Mouse (Mus musculus): ENCODE results near the gene Rreb1. TPM values are rescaled to one million over a fixed set of nuclear protein-coding genes. Genes with fewer than 3 reads are reported as not detected.
"Not testable (repeated sequence)": the region's sequence is repeated elsewhere in the genome, so short reads cannot be mapped to it uniquely, and the experiment has no call there.

Gene Rreb1
- polyA plus RNA-seq, 1 experiment = 23.3 TPM

- Histone ChIP-seq H3K4me3 (replicated peaks) (peak overlapping the region; percentile 14), H3K9me3 (no peaks in the 10 kb centered on the region), H3K4me1 (peaks cover 82% of the 10 kb centered on the region), H3K27me3 (replicated peaks) (no peaks in the 10 kb centered on the region), H3K36me3 (replicated peaks; ENCODE audit: low read length) (peaks cover 49% of the 10 kb centered on the region)
- TF ChIP-seq FLI1 (IDR thresholded peaks at IDR 0.05; ENCODE audit: low read length) = no peak
- no peak for TF ChIP-seq GATA1 (IDR thresholded peaks at IDR 0.05; ENCODE audit: borderline replicate concordance, low read length)
Measured at GRCm38 (mm10) chr13:37833500-37833899, 55.3 kb downstream of the Rreb1 start.

GRCm38 (mm10) chr13:37835296-37835695 is 57.1 kb downstream of the Rreb1 start:
- H3K27me3 ChIP-seq (replicated peaks) = no peaks in the 10 kb centered on the region
- TF ChIP-seq GATA1 (IDR thresholded peaks at IDR 0.05; ENCODE audit: borderline replicate concordance, low read length) (no peak), FLI1 (IDR thresholded peaks at IDR 0.05; ENCODE audit: low read length) (no peak)
- H3K9me3 ChIP-seq = no peaks in the 10 kb centered on the region
- H3K36me3 ChIP-seq (replicated peaks; ENCODE audit: low read length) = peaks cover 63% of the 10 kb centered on the region
- no peak overlapping the region for H3K4me3 ChIP-seq (replicated peaks)
- H3K4me1 ChIP-seq = peaks cover 82% of the 10 kb centered on the region

GRCm38 (mm10) chr13:37835811-37836210 is 57.6 kb downstream of the Rreb1 start:
- Histone ChIP-seq H3K4me1 (peaks cover 82% of the 10 kb centered on the region), H3K36me3 (replicated peaks; ENCODE audit: low read length) (peaks cover 65% of the 10 kb centered on the region)
- H3K27me3 ChIP-seq (replicated peaks); H3K9me3 ChIP-seq; H3K4me3 ChIP-seq (replicated peaks): not testable (repeated sequence)

GRCm38 (mm10) chr13:37837372-37837771 is 59.2 kb downstream of the Rreb1 start:
- Histone ChIP-seq H3K36me3 (replicated peaks; ENCODE audit: low read length) (peaks cover 74% of the 10 kb centered on the region), H3K27me3 (replicated peaks) (no peaks in the 10 kb centered on the region), H3K4me1 (peaks cover 82% of the 10 kb centered on the region), H3K9me3 (no peaks in the 10 kb centered on the region), H3K4me3 (replicated peaks) (no peak overlapping the region)
- no peak for TF ChIP-seq FLI1 (IDR thresholded peaks at IDR 0.05; ENCODE audit: low read length)
- no peak for TF ChIP-seq GATA1 (IDR thresholded peaks at IDR 0.05; ENCODE audit: borderline replicate concordance, low read length)

GRCm38 (mm10) chr13:37838260-37839183 is 60.3 kb downstream of the Rreb1 start:
- no peak overlapping the region for H3K4me3 ChIP-seq (replicated peaks)
- H3K9me3 ChIP-seq = no peaks in the 10 kb centered on the region
- H3K36me3 ChIP-seq (replicated peaks; ENCODE audit: low read length) = peaks cover 73% of the 10 kb centered on the region
- TF ChIP-seq GATA1 (IDR thresholded peaks at IDR 0.05; ENCODE audit: borderline replicate concordance, low read length) (no peak), FLI1 (IDR thresholded peaks at IDR 0.05; ENCODE audit: low read length) (no peak)
- peaks cover 82% of the 10 kb centered on the region for H3K4me1 ChIP-seq
- no peaks in the 10 kb centered on the region for H3K27me3 ChIP-seq (replicated peaks)

- H3K9me3 ChIP-seq = no peaks in the 10 kb centered on the region
- peaks cover 97% of the 10 kb centered on the region for H3K4me1 ChIP-seq
- peaks cover 71% of the 10 kb centered on the region for H3K36me3 ChIP-seq (replicated peaks; ENCODE audit: low read length)
- no peak overlapping the region for H3K4me3 ChIP-seq (replicated peaks)
- no peaks in the 10 kb centered on the region for H3K27me3 ChIP-seq (replicated peaks)
- no peak for TF ChIP-seq FLI1 (IDR thresholded peaks at IDR 0.05; ENCODE audit: low read length)
- TF ChIP-seq GATA1 (IDR thresholded peaks at IDR 0.05; ENCODE audit: borderline replicate concordance, low read length) = no peak
Measured at GRCm38 (mm10) chr13:37843241-37843640, 65.0 kb downstream of the Rreb1 start.

GRCm38 (mm10) chr13:37843844-37844243 is 65.6 kb downstream of the Rreb1 start:
- Histone ChIP-seq H3K9me3 (no peaks in the 10 kb centered on the region), H3K27me3 (replicated peaks) (no peaks in the 10 kb centered on the region), H3K4me1 (peaks cover 94% of the 10 kb centered on the region), H3K4me3 (replicated peaks) (peak overlapping the region; percentile 76), H3K36me3 (replicated peaks; ENCODE audit: low read length) (peaks cover 69% of the 10 kb centered on the region)
- no peak for TF ChIP-seq FLI1 (IDR thresholded peaks at IDR 0.05; ENCODE audit: low read length)

- Histone ChIP-seq H3K4me1 (peaks cover 93% of the 10 kb centered on the region), H3K36me3 (replicated peaks; ENCODE audit: low read length) (peaks cover 64% of the 10 kb centered on the region), H3K4me3 (replicated peaks) (no peak overlapping the region)
Measured at GRCm38 (mm10) chr13:37845156-37845555, 67.0 kb downstream of the Rreb1 start.

GRCm38 (mm10) chr13:37845641-37846040 is 67.4 kb downstream of the Rreb1 start:
- Histone ChIP-seq H3K4me1 (peaks cover 92% of the 10 kb centered on the region), H3K4me3 (replicated peaks) (peak overlapping the region; percentile 70), H3K36me3 (replicated peaks; ENCODE audit: low read length) (peaks cover 61% of the 10 kb centered on the region), H3K27me3 (replicated peaks) (no peaks in the 10 kb centered on the region), H3K9me3 (no peaks in the 10 kb centered on the region)
- no peak for TF ChIP-seq GATA1 (IDR thresholded peaks at IDR 0.05; ENCODE audit: borderline replicate concordance, low read length)
- TF ChIP-seq FLI1 (IDR thresholded peaks at IDR 0.05; ENCODE audit: low read length) = no peak

More at GRCm38 (mm10) chr13:37845156-37845555, 67.0 kb downstream of the Rreb1 start:
- Histone ChIP-seq H3K9me3 (no peaks in the 10 kb centered on the region), H3K27me3 (replicated peaks) (no peaks in the 10 kb centered on the region)
- no peak for TF ChIP-seq GATA1 (IDR thresholded peaks at IDR 0.05; ENCODE audit: borderline replicate concordance, low read length)
- TF ChIP-seq FLI1 (IDR thresholded peaks at IDR 0.05; ENCODE audit: low read length) = no peak

- Histone ChIP-seq H3K36me3 (replicated peaks; ENCODE audit: low read length) (peaks cover 57% of the 10 kb centered on the region), H3K4me3 (replicated peaks) (no peak overlapping the region), H3K4me1 (peaks cover 90% of the 10 kb centered on the region), H3K27me3 (replicated peaks) (no peaks in the 10 kb centered on the region), H3K9me3 (no peaks in the 10 kb centered on the region)
- TF ChIP-seq FLI1 (IDR thresholded peaks at IDR 0.05; ENCODE audit: low read length) = no peak
- no peak for TF ChIP-seq GATA1 (IDR thresholded peaks at IDR 0.05; ENCODE audit: borderline replicate concordance, low read length)
Measured at GRCm38 (mm10) chr13:37846507-37846906, 68.3 kb downstream of the Rreb1 start.

All from megakaryocyte, embryonic 14.5 days (primary cell).